Mouse (Mus musculus) lung, postnatal 0 days (tissue): Measurements from ENCODE around the gene Mcoln1.

Experiments used
- CTCF ChIP-seq: IDR thresholded peaks from 2 replicates; pipeline ENCODE4 v1.5.1; 2016; ENCODE audit warnings: antibody characterized with exemption, mild to moderate bottlenecking
- EP300 ChIP-seq: IDR thresholded peaks from 2 replicates; pipeline ENCODE4 v1.6.1; 2016; ENCODE audit warnings: antibody characterized with exemption, mild to moderate bottlenecking, control low read depth

DNA sequence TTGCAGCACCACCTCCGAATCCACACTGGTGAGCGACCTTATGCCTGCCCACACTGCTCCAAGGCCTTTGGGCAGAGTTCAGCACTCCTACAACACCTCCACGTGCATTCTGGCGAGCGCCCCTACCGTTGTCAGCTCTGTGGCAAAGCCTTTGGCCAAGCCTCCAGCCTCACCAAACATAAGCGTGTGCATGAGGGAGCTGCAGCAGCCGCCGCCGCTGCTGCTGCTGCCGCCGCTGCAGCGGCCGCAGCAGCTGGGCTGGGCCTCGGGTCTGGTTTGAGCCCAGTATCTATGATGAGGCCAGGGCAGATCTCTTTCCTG is 3.9 kb upstream of the Mcoln1 start:
- TF ChIP-seq CTCF (no peak), EP300 (no peak)
